Mouse (Mus musculus) liver, adult 2 months (tissue): ENCODE measurements around the gene Gvin1. TPM values are rescaled to one million over a fixed set of nuclear protein-coding genes. Genes with fewer than 3 reads are reported as not detected.
"Not testable (repeated sequence)": the region's sequence is repeated elsewhere in the genome, so short reads cannot be mapped to it uniquely, and the experiment has no call there.

ENCODE experiments used
- DNase-seq: peaks from one replicate; pipeline ENCODE4 v3.0.0-alpha.2; 2011; ENCODE audit warnings: low read depth, low spot score; ENCODE audit errors: extremely low read depth
- H3K27ac ChIP-seq: fragments of 200-500 bp; replicated peaks from 2 replicates; pipeline ENCODE4 v1.5.1; 2012; ENCODE audit warnings: low read depth, mild to moderate bottlenecking, control low read depth, inconsistent platforms, low read length; ENCODE audit not compliant: insufficient read depth
- H3K27me3 ChIP-seq: fragments of 200-500 bp; 2 replicates; pipeline ENCODE4 v1.6.1; 2012; ENCODE audit warnings: mild to moderate bottlenecking, moderate library complexity, low read length, inconsistent platforms; ENCODE audit not compliant: control insufficient read depth, insufficient read depth
- H3K36me3 ChIP-seq: fragments of 200-500 bp; 2 replicates; pipeline ENCODE4 v1.6.1; 2012; ENCODE audit warnings: low read length, inconsistent platforms; ENCODE audit not compliant: control insufficient read depth, insufficient read depth
- H3K4me1 ChIP-seq: fragments of 200-500 bp; 2 replicates; pipeline ENCODE4 v1.6.1; 2011; ENCODE audit warnings: low read length; ENCODE audit not compliant: control insufficient read depth, insufficient read depth
- H3K4me3 ChIP-seq: fragments of 200-500 bp; 2 replicates; pipeline ENCODE4 v1.5.1; 2011; ENCODE audit warnings: low read depth, mild to moderate bottlenecking, control low read depth, low read length, moderate library complexity; ENCODE audit not compliant: insufficient read depth
- H3K79me2 ChIP-seq: fragments of 200-500 bp; 2 replicates; pipeline ENCODE4 v1.6.1; 2012; ENCODE audit warnings: inconsistent platforms, mild to moderate bottlenecking, low read length, moderate library complexity; ENCODE audit not compliant: control insufficient read depth, insufficient read depth
- H3K9ac ChIP-seq: fragments of 200-500 bp; 2 replicates; pipeline ENCODE4 v1.6.1; 2012; ENCODE audit warnings: low read depth, mild to moderate bottlenecking, control low read depth, inconsistent platforms, low read length
- WGBS: fragments of 180-500 bp; shearing (Covaris S2); methylation state at CpG from one replicate; pipeline ENCODE4 v1.1.7; 2018; 5-methylcytosine and 5-hydroxymethylcytosine counted together
- polyA plus RNA-seq: library from polyadenylated mRNA; depleted of rRNA; stranded (reverse); fragments of >200 nt; gene quantifications from 2 replicates; pipeline ENCODE4 v1.2.3, GENCODE M21; 2012
- total RNA-seq: library from RNA; depleted of rRNA; stranded (reverse); fragments of >200 nt; gene quantifications from 2 replicates; pipeline ENCODE4 v1.2.3, GENCODE M21; 2014

The Gvin1 gene
- total and polyA plus RNA-seq, 2 experiments: 0.32 to 12.8 TPM

DNA sequence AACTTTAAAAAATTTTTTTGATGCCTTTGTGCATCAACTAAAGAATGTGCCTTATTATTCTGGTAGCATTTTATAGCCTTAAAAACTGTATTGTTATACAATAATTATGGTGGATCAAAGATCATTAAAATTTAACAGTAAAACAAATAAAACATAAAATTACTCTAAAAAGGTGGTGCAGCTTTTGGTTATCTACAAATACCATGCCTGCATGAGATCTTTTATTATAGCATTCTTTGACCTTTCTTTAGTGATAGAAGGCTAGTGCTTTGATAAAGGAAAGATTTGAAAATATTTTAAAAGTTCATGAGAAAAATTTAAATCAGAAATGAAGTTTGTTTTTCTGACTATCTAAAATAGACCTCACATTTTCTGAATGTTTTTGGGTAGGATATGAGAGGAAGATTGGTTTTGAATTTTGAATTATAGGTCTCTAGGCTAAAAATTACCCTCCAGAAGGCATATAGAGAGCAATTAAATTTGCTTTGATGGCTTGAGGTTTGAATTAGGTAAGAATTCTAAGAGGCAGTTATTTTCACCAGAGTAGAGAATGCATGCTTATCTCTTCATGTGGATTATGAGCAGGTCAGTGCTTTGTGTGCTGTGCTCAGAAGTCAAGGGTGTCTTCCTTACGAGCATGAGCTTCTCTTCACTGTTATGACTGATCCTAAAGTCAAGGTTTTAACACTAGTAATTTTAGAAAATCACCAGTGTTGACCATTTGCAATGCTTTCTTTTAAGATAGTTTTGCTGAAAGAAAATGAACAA is 73.8 kb downstream of the Gvin1 start:
- H3K27ac ChIP-seq, DNase-seq, H3K27me3 ChIP-seq, H3K4me1 ChIP-seq, H3K4me3 ChIP-seq, H3K79me2 ChIP-seq, H3K9ac ChIP-seq, H3K36me3 ChIP-seq: not testable (repeated sequence)
- no CpG with 5 or more reads among the region's 1 CpGs for WGBS

DNA sequence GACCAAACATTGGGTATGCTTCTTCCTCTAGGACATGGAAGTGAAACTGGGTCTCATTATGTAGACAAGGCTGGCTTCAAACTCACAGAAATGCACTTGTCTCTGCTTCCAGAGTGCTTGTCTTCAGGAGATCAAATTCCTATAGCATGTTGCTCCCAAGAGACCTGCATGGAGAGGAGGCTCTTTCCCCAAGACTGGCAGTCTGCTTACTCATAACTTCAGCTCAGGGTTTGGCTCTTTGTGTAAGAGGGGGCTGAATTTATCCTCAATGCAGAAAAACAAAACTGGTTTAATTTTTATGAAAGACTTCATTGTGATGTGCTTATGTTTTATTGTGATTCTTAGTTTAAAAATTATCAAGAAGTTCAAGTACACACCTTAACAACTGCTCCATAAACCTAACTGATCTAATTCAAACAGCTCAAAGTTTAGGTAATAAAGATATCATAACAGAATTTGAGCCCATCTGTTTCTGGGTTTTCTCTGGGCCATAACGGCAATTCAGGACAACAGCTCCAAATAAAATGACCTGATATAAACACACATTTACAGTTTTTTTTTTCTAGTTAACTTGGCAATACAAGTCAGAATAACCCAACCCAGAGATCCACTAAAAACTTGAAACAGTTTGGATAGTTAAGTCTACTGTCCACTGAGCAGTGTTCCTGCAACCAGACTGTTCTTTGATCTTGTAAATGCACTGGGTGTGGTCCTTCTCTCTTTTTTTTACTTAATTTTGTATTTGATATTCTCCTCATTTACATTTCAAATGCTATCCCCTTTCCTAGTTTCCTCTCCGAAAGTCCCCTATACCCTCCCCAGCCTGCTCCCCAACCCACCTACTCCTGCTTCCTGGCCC is 97.8 kb downstream of the Gvin1 start:
- not testable (repeated sequence) for H3K27me3 ChIP-seq, DNase-seq, H3K4me3 ChIP-seq, H3K36me3 ChIP-seq, H3K27ac ChIP-seq, H3K9ac ChIP-seq, H3K79me2 ChIP-seq, H3K4me1 ChIP-seq
- WGBS: no CpG with 5 or more reads among the region's 2 CpGs
